Mouse (Mus musculus) CH12.LX (cell line): ENCODE measurements around the gene Pim2. TPM values are rescaled to one million over a fixed set of nuclear protein-coding genes. Genes with fewer than 3 reads are reported as not detected.

Experiments
- DNase-seq: peaks from one replicate; pipeline ENCODE4 v3.0.0-alpha.2; 2013; ENCODE audit errors: extremely low read depth
- H3K27ac ChIP-seq: 2 replicates; pipeline ENCODE4 v1.5.1; 2012; ENCODE audit warnings: low read depth, mild to moderate bottlenecking, control low read depth, moderate library complexity; ENCODE audit not compliant: insufficient read depth
- H3K27me3 ChIP-seq: replicated peaks from 2 replicates; pipeline ENCODE3; 2012; ENCODE audit warnings: inconsistent platforms
- H3K36me3 ChIP-seq, 2 experiments: replicated peaks in 1 of 2; 2 replicates each; pipeline versions ENCODE3 to v1.6.1; 2012; ENCODE audit warnings: inconsistent platforms in 1 of 2, low read length in 1 of 2, mild to moderate bottlenecking in 1 of 2, mixed read lengths in 1 of 2, moderate library complexity in 1 of 2; ENCODE audit not compliant: control insufficient read depth in 1 of 2, insufficient read depth in 1 of 2
- H3K4me1 ChIP-seq, 2 experiments: 2 replicates each; pipeline ENCODE4 v1.6.1; 2012; ENCODE audit warnings: inconsistent platforms in 1 of 2, moderate library complexity in 1 of 2; ENCODE audit not compliant: insufficient read depth in 2 of 2, control insufficient read depth in 1 of 2
- H3K4me2 ChIP-seq: 2 replicates; pipeline ENCODE4 v1.6.1; 2012; ENCODE audit warnings: low read depth, mild to moderate bottlenecking, control low read depth; ENCODE audit not compliant: poor library complexity, insufficient read depth, severe bottlenecking
- H3K4me3 ChIP-seq, 3 experiments: fragments of 150-350 bp in 1 of 3; sonication (generic) in 1 of 3; replicated peaks in 1 of 3; 2 replicates each; pipeline versions ENCODE3 to v1.5.1; 2011 to 2012; ENCODE audit warnings: low read depth in 2 of 3, low read length in 2 of 3, mild to moderate bottlenecking in 2 of 3, moderate library complexity in 2 of 3, control low read depth in 1 of 3, improper control_type of control experiment in 1 of 3, inconsistent platforms in 1 of 3, mixed read lengths in 1 of 3; ENCODE audit not compliant: poor library complexity in 1 of 3
- H3K79me2 ChIP-seq: replicated peaks from 2 replicates; pipeline ENCODE4 v1.6.1; 2012; ENCODE audit warnings: mild to moderate bottlenecking, moderate library complexity; ENCODE audit not compliant: control insufficient read depth, poor library complexity, insufficient read depth, severe bottlenecking; ENCODE audit errors: extremely low read depth
- H3K9ac ChIP-seq: 2 replicates; pipeline ENCODE4 v1.6.1; 2012; ENCODE audit warnings: low read depth, mild to moderate bottlenecking, control low read depth, moderate library complexity; ENCODE audit not compliant: insufficient read depth
- H3K9me3 ChIP-seq: replicated peaks from 2 replicates; pipeline ENCODE3; 2012; ENCODE audit warnings: low read length, inconsistent platforms, mixed read lengths
- GABPA ChIP-seq: IDR thresholded peaks from 2 replicates; pipeline ENCODE4 v1.6.1; 2012; ENCODE audit warnings: low read depth, low read length, improper control_type of control experiment, inconsistent platforms; ENCODE audit not compliant: insufficient replicate concordance
- IRF4 ChIP-seq: IDR thresholded peaks from 2 replicates; pipeline ENCODE4 v1.6.1; 2014; ENCODE audit warnings: low read depth, mild to moderate bottlenecking, inconsistent platforms, low read length, improper control_type of control experiment
- KAT2A ChIP-seq: IDR thresholded peaks from 2 replicates; pipeline ENCODE4 v1.6.1; 2012; ENCODE audit warnings: low read length, improper control_type of control experiment, inconsistent platforms; ENCODE audit not compliant: insufficient replicate concordance
- MAZ ChIP-seq: IDR thresholded peaks from 2 replicates; pipeline ENCODE4 v1.6.1; 2012; ENCODE audit warnings: low read depth, mild to moderate bottlenecking, inconsistent platforms, low read length, improper control_type of control experiment, moderate library complexity
- MXI1 ChIP-seq: IDR thresholded peaks from 2 replicates; pipeline ENCODE4 v1.6.1; 2011; ENCODE audit warnings: mild to moderate bottlenecking, low read depth, low read length, improper control_type of control experiment
- MYC ChIP-seq: IDR thresholded peaks from 2 replicates; pipeline ENCODE4 v1.6.1; 2011; ENCODE audit warnings: low read depth, mild to moderate bottlenecking, improper control_type of control experiment, low read length
- NELFE ChIP-seq: IDR thresholded peaks from 2 replicates; pipeline ENCODE4 v1.6.1; 2011; ENCODE audit warnings: low read depth, low read length, improper control_type of control experiment
- RAD21 ChIP-seq: IDR thresholded peaks from 2 replicates; pipeline ENCODE4 v1.6.1; 2011; ENCODE audit warnings: low read depth, mild to moderate bottlenecking, low read length, improper control_type of control experiment, moderate library complexity
- RCOR1 ChIP-seq: conservative IDR thresholded peaks from 2 replicates; pipeline ENCODE4 v1.6.1; 2012; ENCODE audit warnings: low read depth, mild to moderate bottlenecking, inconsistent platforms, low read length, improper control_type of control experiment
- SMC3 ChIP-seq: IDR thresholded peaks from 2 replicates; pipeline ENCODE4 v1.6.1; 2011; ENCODE audit warnings: low read depth, low read length, improper control_type of control experiment
- USF1 ChIP-seq: IDR thresholded peaks from 2 replicates; pipeline ENCODE4 v1.6.1; 2014; ENCODE audit warnings: low read depth, mild to moderate bottlenecking, inconsistent platforms, low read length, improper control_type of control experiment
- USF2 ChIP-seq: conservative IDR thresholded peaks from 2 replicates; pipeline ENCODE4 v1.6.1; 2011; ENCODE audit warnings: low read depth, low read length, improper control_type of control experiment
- ZNF384 ChIP-seq: IDR thresholded peaks from 2 replicates; pipeline ENCODE4 v1.6.1; 2012; ENCODE audit warnings: low read depth, low read length, improper control_type of control experiment, inconsistent platforms
- dilution Hi-C: fragments of 300-500 bp; cut with MboI; formaldehyde crosslinking; loops from 2 replicates; pipeline ENCODE4 v1.14.3; 2020; ENCODE audit warnings: low sequenced_read_pairs; ENCODE audit not compliant: extremely low pct_unique_long_range_greater_than_20kb, extremely low pct_ligation_motif_present
- in situ Hi-C: fragments of 300-500 bp; cut with MboI; formaldehyde crosslinking; loops from 3 replicates; pipeline ENCODE4 v1.14.3; 2019; ENCODE audit warnings: low sequenced_read_pairs, low pct_ligation_motif_present, low pct_unique_long_range_greater_than_20kb, mixed read lengths
- polyA plus RNA-seq: library from polyadenylated mRNA; unstranded; fragments of >175 nt; gene quantifications from 2 replicates; pipeline ENCODE4 v1.2.1, GENCODE M21; 2012; ENCODE audit warnings: low read depth; ENCODE audit not compliant: insufficient read length
- total RNA-seq, 2 experiments: library from RNA; depleted of rRNA; stranded (reverse); fragments of 300-350 nt in 1 of 2; fragments of >200 nt in 1 of 2; gene quantifications; 2 replicates each; pipeline ENCODE4 v1.2.3; 2012 to 2014

Gene Pim2
- total and polyA plus RNA-seq, 3 experiments, result 119 to 177 (median 171) TPM

DNA sequence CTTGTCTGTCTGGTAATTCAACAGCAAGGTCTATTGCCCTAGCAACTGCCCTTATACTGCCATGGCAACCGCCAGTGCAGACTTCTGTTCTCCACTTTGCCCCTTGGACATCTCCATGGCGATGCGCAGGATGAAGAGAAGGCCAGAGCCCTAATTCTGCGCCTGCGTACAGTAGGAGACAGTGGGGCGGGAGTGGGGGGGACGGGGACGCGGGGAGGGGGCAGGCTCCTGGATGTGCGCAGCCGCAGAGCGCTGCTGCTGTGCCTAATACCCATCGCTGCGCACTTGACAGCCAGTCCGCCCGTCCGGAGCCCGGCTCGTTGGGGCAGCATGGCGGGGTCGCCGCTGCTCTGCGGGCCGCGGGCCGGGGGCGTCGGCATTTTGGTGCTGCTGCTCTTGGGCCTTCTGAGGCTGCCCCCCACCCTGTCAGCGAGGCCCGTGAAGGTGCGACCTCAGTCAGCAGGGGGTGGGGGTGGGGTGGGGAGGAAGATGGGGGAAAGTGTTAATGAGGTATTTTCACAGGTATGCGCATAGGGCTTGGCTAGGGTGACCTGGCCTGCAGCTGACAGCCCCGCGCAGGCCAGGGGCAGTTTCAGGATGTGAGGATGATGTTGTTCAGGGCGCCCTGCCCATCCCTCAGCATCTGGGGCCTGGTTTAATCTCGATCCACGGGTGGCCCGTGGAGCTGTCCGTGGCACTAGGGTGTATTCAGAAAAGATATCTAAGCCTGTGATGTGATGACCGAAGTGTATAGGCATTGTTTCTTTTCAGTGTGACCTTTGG is 41.7 kb downstream of the Pim2 start, which contains the start of gene Pcsk1n:
TSS of gene Pcsk1n (plus strand) at position 222 of the 783 bp plus-strand sequence.
- dilution Hi-C loops (no loop called here), in situ Hi-C loops (loop anchor here (25.0 kb wide), 1 partner anchor 193 kb away; no protein-coding TSS in a partner anchor)
- H3K27ac ChIP-seq, result no peak within 1 kb of the TSS
- no peaks in the 10 kb centered on the region for H3K27me3 ChIP-seq
- no peaks in the 10 kb centered on the region for H3K9me3 ChIP-seq
- no peak within 1 kb of the TSS for H3K4me3 ChIP-seq
- TF ChIP-seq MYC, result no peak
- no peak for TF ChIP-seq GABPA
- TF ChIP-seq, all 38 proteins: peak for 0
- Histone ChIP-seq H3K9ac (no peak within 1 kb of the TSS), H3K79me2 (no peaks in the 10 kb centered on the region), H3K36me3 (no peaks in the 10 kb centered on the region), H3K4me1 (peaks cover 0 to 4% of the 10 kb centered on the region in 2 experiments; a peak in 1 of 4 replicates), H3K4me2 (no peak within 1 kb of the TSS)
- DNase-seq, result no peak

DNA sequence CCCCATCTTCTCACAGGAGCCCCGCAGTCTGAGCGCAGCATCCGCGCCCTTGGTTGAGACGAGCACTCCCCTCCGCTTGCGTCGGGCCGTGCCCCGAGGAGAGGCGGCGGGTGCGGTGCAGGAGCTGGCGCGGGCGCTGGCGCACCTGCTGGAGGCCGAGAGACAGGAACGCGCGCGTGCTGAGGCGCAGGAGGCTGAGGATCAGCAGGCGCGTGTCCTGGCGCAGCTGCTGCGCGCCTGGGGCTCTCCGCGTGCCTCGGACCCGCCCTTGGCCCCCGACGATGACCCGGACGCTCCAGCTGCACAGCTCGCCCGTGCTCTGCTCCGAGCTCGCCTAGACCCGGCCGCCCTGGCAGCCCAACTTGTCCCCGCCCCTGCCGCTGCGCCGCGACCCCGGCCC is 44.0 kb downstream of the Pim2 start:
- Histone ChIP-seq H3K36me3 (no peaks in the 10 kb centered on the region), H3K4me1 (peaks cover 0 to 4% of the 10 kb centered on the region in 2 experiments; a peak in 1 of 4 replicates), H3K9me3 (no peaks in the 10 kb centered on the region), H3K9ac (no peak overlapping the region), H3K4me3 (no peak overlapping the region), H3K4me2 (no peak overlapping the region), H3K27ac (no peak overlapping the region), H3K27me3 (no peaks in the 10 kb centered on the region), H3K79me2 (no peaks in the 10 kb centered on the region)
- dilution Hi-C loops (no loop called here), in situ Hi-C loops (loop anchor here (25.0 kb wide), 1 partner anchor 190 kb away; no protein-coding TSS in a partner anchor)
- no peak for DNase-seq
- TF ChIP-seq MAZ (no peak), MYC (no peak), SMC3 (no peak), USF2 (no peak), KAT2A (no peak), USF1 (no peak), NELFE (no peak), MXI1 (no peak), ZNF384 (no peak), RAD21 (no peak), IRF4 (no peak), RCOR1 (no peak)
